Mouse (Mus musculus): Measurements from ENCODE around the gene Mrpl9. TPM values are rescaled to one million over a fixed set of nuclear protein-coding genes. Genes with fewer than 3 reads are reported as not detected.

Mrpl9 gene
- polyA plus RNA-seq, 1 experiment from 2014 or later = 63.9 TPM

GRCm38 (mm10) chr3:94430980-94431379 lies 12.1 kb upstream of the Mrpl9 start:
- ATAC-seq (ENCODE audit: low FRiP score) = no peak
- Histone ChIP-seq H3K4me2 (no peak overlapping the region), H3K9ac (no peak overlapping the region), H3K9me3 (no peaks in the 10 kb centered on the region), H3K4me1 (no peaks in the 10 kb centered on the region), H3K36me3 (replicated peaks) (peaks cover 19% of the 10 kb centered on the region), H3K27ac (no peak overlapping the region), H3K27me3 (no peaks in the 10 kb centered on the region), H3K4me3 (replicated peaks) (no peak overlapping the region)
- WGBS = 91% methylated on average over 2 of the region's 2 CpGs

GRCm38 (mm10) chr3:94434305-94434704 lies 8.8 kb upstream of the Mrpl9 start:
- Histone ChIP-seq H3K9ac (no peak overlapping the region), H3K4me3 (replicated peaks) (no peak overlapping the region), H3K36me3 (replicated peaks) (0 out of 2 replicates have a peak, but pooled peaks cover 6% of the 10 kb centered on the region), H3K9me3 (no peaks in the 10 kb centered on the region), H3K27ac (no peak overlapping the region), H3K27me3 (no peaks in the 10 kb centered on the region), H3K4me2 (no peak overlapping the region), H3K4me1 (no peaks in the 10 kb centered on the region)
- WGBS = 91% methylated on average over 2 of the region's 2 CpGs
- ATAC-seq (ENCODE audit: low FRiP score) = no peak

- H3K27me3 ChIP-seq = no peaks in the 10 kb centered on the region
- H3K36me3 ChIP-seq (replicated peaks) = no peaks in the 10 kb centered on the region
- H3K4me1 ChIP-seq = no peaks in the 10 kb centered on the region
- WGBS = 86% methylated on average over 9 of the region's 9 CpGs
- H3K4me2 ChIP-seq = no peak overlapping the region
- H3K9ac ChIP-seq = no peak overlapping the region
- H3K4me3 ChIP-seq (replicated peaks) = no peak overlapping the region
- no peaks in the 10 kb centered on the region for H3K9me3 ChIP-seq
- no peak overlapping the region for H3K27ac ChIP-seq
- ATAC-seq (ENCODE audit: low FRiP score) = no peak
These were observed 6.7 kb upstream of the Mrpl9 start for GRCm38 (mm10) chr3:94436420-94436819.

GRCm38 (mm10) chr3:94441182-94441581 lies 1.9 kb upstream of the Mrpl9 start:
- Histone ChIP-seq H3K27ac (no peak overlapping the region), H3K4me3 (replicated peaks) (no peak overlapping the region), H3K36me3 (replicated peaks) (peaks cover 17% of the 10 kb centered on the region), H3K27me3 (no peaks in the 10 kb centered on the region), H3K4me2 (no peak overlapping the region), H3K9ac (no peak overlapping the region), H3K4me1 (peaks cover 15% of the 10 kb centered on the region), H3K9me3 (no peaks in the 10 kb centered on the region)
- 41% methylated on average over 3 of the region's 3 CpGs for WGBS
- ATAC-seq (ENCODE audit: low FRiP score) = no peak

GRCm38 (mm10) chr3:94443597-94443964 lies 463 bp downstream of the Mrpl9 start, which contains the start of gene Oaz3:
Gene Oaz3, minus strand, starts transcription at chr3:94443915.
- ATAC-seq (ENCODE audit: low FRiP score) = no peak; the same call in 1 of the 2 replicates
- peaks cover 41% of the 10 kb centered on the region for H3K36me3 ChIP-seq (replicated peaks)
- no peaks in the 10 kb centered on the region for H3K9me3 ChIP-seq
- H3K4me3 ChIP-seq (replicated peaks) = peak within 1 kb of the TSS; percentile 96
- peak within 1 kb of the TSS; percentile 93 for H3K4me2 ChIP-seq
- under 1% methylated on average over 24 of the region's 24 CpGs for WGBS
- peak within 1 kb of the TSS; percentile 74 for H3K27ac ChIP-seq
- peaks cover 15% of the 10 kb centered on the region for H3K4me1 ChIP-seq
- H3K9ac ChIP-seq = peak within 1 kb of the TSS; percentile 94
- H3K27me3 ChIP-seq = no peaks in the 10 kb centered on the region

- Histone ChIP-seq H3K4me1 (peaks cover 3% of the 10 kb centered on the region), H3K9ac (no peak overlapping the region), H3K27ac (no peak overlapping the region), H3K36me3 (replicated peaks) (peaks cover 50% of the 10 kb centered on the region), H3K4me2 (no peak overlapping the region), H3K27me3 (no peaks in the 10 kb centered on the region), H3K4me3 (replicated peaks) (no peak overlapping the region), H3K9me3 (no peaks in the 10 kb centered on the region)
- no peak for ATAC-seq (ENCODE audit: low FRiP score)
- 94% methylated on average over 2 of the region's 2 CpGs for WGBS
These were observed 6.3 kb downstream of the Mrpl9 start for GRCm38 (mm10) chr3:94449377-94449776.

GRCm38 (mm10) chr3:94456529-94457000 lies 13.4 kb downstream of the Mrpl9 start:
- 2% methylated on average over 12 of the region's 12 CpGs for WGBS
- no peak overlapping the region for H3K9ac ChIP-seq

GRCm38 (mm10) chr3:94457055-94457454 lies 13.9 kb downstream of the Mrpl9 start:
- Histone ChIP-seq H3K9me3 (peaks cover 6% of the 10 kb centered on the region; the same call in 1 of the 2 replicates), H3K4me1 (no peaks in the 10 kb centered on the region), H3K9ac (no peak overlapping the region), H3K27me3 (peaks cover 9% of the 10 kb centered on the region), H3K36me3 (replicated peaks) (no peaks in the 10 kb centered on the region), H3K4me2 (no peak overlapping the region), H3K27ac (0 out of 2 replicates have a peak overlapping the region, but pooled peaks have one; percentile 15), H3K4me3 (replicated peaks) (no peak overlapping the region)
- 71% methylated on average over 3 of the region's 3 CpGs for WGBS
- peak; percentile 21; the same call in 1 of the 2 replicates for ATAC-seq (ENCODE audit: low FRiP score)

More at GRCm38 (mm10) chr3:94456529-94457000, 13.4 kb downstream of the Mrpl9 start:
- Histone ChIP-seq H3K27ac (no peak overlapping the region), H3K4me3 (replicated peaks) (peak overlapping the region; percentile 33), H3K9me3 (peaks cover 6% of the 10 kb centered on the region; the same call in 1 of the 2 replicates), H3K27me3 (peaks cover 9% of the 10 kb centered on the region), H3K4me1 (no peaks in the 10 kb centered on the region), H3K4me2 (peak overlapping the region; percentile 44), H3K36me3 (replicated peaks) (no peaks in the 10 kb centered on the region)
- ATAC-seq (ENCODE audit: low FRiP score) = peak; percentile 91

- WGBS = 93% methylated on average over 2 of the region's 2 CpGs
- peaks cover 9% of the 10 kb centered on the region for H3K27me3 ChIP-seq
- no peak overlapping the region for H3K27ac ChIP-seq
- H3K9me3 ChIP-seq = peaks cover 6% of the 10 kb centered on the region; the same call in 1 of the 2 replicates
- no peak overlapping the region for H3K4me2 ChIP-seq
- H3K4me1 ChIP-seq = peaks cover 15% of the 10 kb centered on the region
- ATAC-seq (ENCODE audit: low FRiP score) = no peak
- H3K36me3 ChIP-seq (replicated peaks) = no peaks in the 10 kb centered on the region
- H3K9ac ChIP-seq = no peak overlapping the region
- H3K4me3 ChIP-seq (replicated peaks) = no peak overlapping the region
These were observed 16.7 kb downstream of the Mrpl9 start for GRCm38 (mm10) chr3:94459834-94460233.

GRCm38 (mm10) chr3:94463926-94464578 lies 20.9 kb downstream of the Mrpl9 start:
- peak; percentile 79 for ATAC-seq (ENCODE audit: low FRiP score)
- no peak overlapping the region for H3K4me3 ChIP-seq (replicated peaks)
- H3K27me3 ChIP-seq = no peaks in the 10 kb centered on the region
- peaks cover 36% of the 10 kb centered on the region for H3K4me1 ChIP-seq
- H3K9ac ChIP-seq = no peak overlapping the region
- H3K36me3 ChIP-seq (replicated peaks) = no peaks in the 10 kb centered on the region
- H3K27ac ChIP-seq = peak overlapping the region; percentile 95
- H3K9me3 ChIP-seq = peaks cover 3% of the 10 kb centered on the region; the same call in 1 of the 2 replicates
- WGBS = 27% methylated on average over 11 of the region's 11 CpGs
- peak overlapping the region; percentile 24; the same call in 1 of the 2 replicates for H3K4me2 ChIP-seq

- Histone ChIP-seq H3K4me1 (peaks cover 39% of the 10 kb centered on the region), H3K9ac (peak overlapping the region; percentile 29; the same call in 1 of the 2 replicates)
These were observed 22.7 kb downstream of the Mrpl9 start for GRCm38 (mm10) chr3:94465632-94466430.

GRCm38 (mm10) chr3:94468931-94469330 lies 25.8 kb downstream of the Mrpl9 start:
- Histone ChIP-seq H3K27ac (no peak overlapping the region), H3K9me3 (no peaks in the 10 kb centered on the region), H3K4me2 (no peak overlapping the region), H3K4me1 (peaks cover 48% of the 10 kb centered on the region), H3K9ac (peak overlapping the region; percentile 7; the same call in 1 of the 2 replicates), H3K36me3 (replicated peaks) (no peaks in the 10 kb centered on the region), H3K27me3 (no peaks in the 10 kb centered on the region), H3K4me3 (replicated peaks) (no peak overlapping the region)
- 65% methylated on average over 3 of the region's 3 CpGs for WGBS
- no peak for ATAC-seq (ENCODE audit: low FRiP score)

More at GRCm38 (mm10) chr3:94465632-94466430, 22.7 kb downstream of the Mrpl9 start:
- no peak overlapping the region for H3K4me3 ChIP-seq (replicated peaks)
- H3K36me3 ChIP-seq (replicated peaks) = no peaks in the 10 kb centered on the region
- peak; percentile 72 for ATAC-seq (ENCODE audit: low FRiP score)
- H3K27me3 ChIP-seq = no peaks in the 10 kb centered on the region
- 25% methylated on average over 13 of the region's 13 CpGs for WGBS
- H3K9me3 ChIP-seq = no peaks in the 10 kb centered on the region
- H3K4me2 ChIP-seq = 0 out of 2 replicates have a peak overlapping the region, but pooled peaks have one; percentile 4
- H3K27ac ChIP-seq = peak overlapping the region; percentile 95

Data from forebrain, embryonic 12.5 days (tissue).